ENCODE assay signal across 7 mouse cellular contexts in genomic region chr16:85133468-85133881, GRCm38 (mm10). TPM values are rescaled to one million over a fixed set of nuclear protein-coding genes. Genes with fewer than 3 reads are reported as not detected.
DNase-seq lines count a peak whose midpoint lies in the region; ATAC-seq and TF ChIP-seq lines count a peak whose summit lies in the region.

No protein-coding gene starts in this region.

- 0 out of 2 replicates have a peak overlapping the region, but pooled peaks have one; percentile 24 for H3K9ac ChIP-seq in kidney, postnatal 0 days (ENCODE audit: low read depth, low read length)

- 21% methylated on average over 5 of the region's 5 CpGs for WGBS in heart, embryonic 10.5 days
- WGBS in kidney, postnatal 0 days, result 18% methylated on average over 5 of the region's 5 CpGs

- H3K4me1 ChIP-seq in heart, embryonic 10.5 days, result peaks cover 62% of the 10 kb centered on the region
- peaks cover 26% of the 10 kb centered on the region for H3K4me1 ChIP-seq in kidney, postnatal 0 days (replicated peaks; ENCODE audit: insufficient read depth, low read length)

- 0 out of 2 replicates have a peak, but pooled peaks have one; percentile 28 for TF ChIP-seq CTCF in kidney, postnatal 0 days (IDR thresholded peaks at IDR 0.05; ENCODE audit: low read depth)

- H3K27ac ChIP-seq in heart, embryonic 10.5 days, result peak overlapping the region; percentile 84
- peak overlapping the region; percentile 95 for H3K27ac ChIP-seq in kidney, postnatal 0 days

- H3K27me3 ChIP-seq in heart, embryonic 10.5 days (ENCODE audit: insufficient read depth, poor library complexity, severe bottlenecking), result no peaks in the 10 kb centered on the region
- H3K27me3 ChIP-seq in kidney, postnatal 0 days (ENCODE audit: insufficient read depth, low read length), result no peaks in the 10 kb centered on the region

- peak overlapping the region; percentile 42 for H3K4me2 ChIP-seq in kidney, postnatal 0 days (ENCODE audit: low read length)

- peak overlapping the region; percentile 22; the same call in 1 of the 2 replicates for H3K4me3 ChIP-seq in heart, embryonic 10.5 days
- H3K4me3 ChIP-seq in kidney, postnatal 0 days (replicated peaks; ENCODE audit: low read depth, low read length), result no peak overlapping the region

- H3K9me3 ChIP-seq in heart, embryonic 10.5 days, result no peaks in the 10 kb centered on the region
- no peaks in the 10 kb centered on the region for H3K9me3 ChIP-seq in kidney, postnatal 0 days (replicated peaks; ENCODE audit: low read length)

- H3K36me3 ChIP-seq in heart, embryonic 10.5 days, result peaks cover 3% of the 10 kb centered on the region; the same call in 1 of the 2 replicates
- no peaks in the 10 kb centered on the region for H3K36me3 ChIP-seq in kidney, postnatal 0 days (ENCODE audit: insufficient read depth, low read length)

- peak; percentile 61 for DNase-seq in NIH3T3 (ENCODE audit: low read depth)
- DNase-seq in adrenal gland, postnatal 25 days, result peak; percentile 19
- peak; percentile 87 for DNase-seq in heart, embryonic 10.5 days (ENCODE audit: low spot score)
- DNase-seq in kidney, postnatal 0 days (ENCODE audit: low spot score), result peak; percentile 97
- DNase-seq in lung, postnatal 14 days, result peak; percentile 73
- no peak for DNase-seq in layer of hippocampus, postnatal 10 days (ENCODE audit: low spot score in 2 of 2)
- no peak for DNase-seq in cerebellum, postnatal 10 days

- peak; percentile 90 for ATAC-seq in kidney, postnatal 0 days (replicated peaks; ENCODE audit: low FRiP score, low read depth)

RNA-seq across cellular contexts. Expression of gene App, which starts 40.1 kb away (rescaled TPM):
- total RNA-seq in adrenal gland, postnatal 25 days (2021), result 357 and 373 TPM in 2 replicates
- polyA plus RNA-seq in heart, embryonic 10.5 days (2016; fragmentation: Nextera tagmentation; extraction: Ambion mirVana), result 144 and 151 TPM in 2 replicates
- 360 and 361 TPM in 2 replicates for polyA plus RNA-seq in kidney, postnatal 0 days (2015; fragmentation: Nextera tagmentation; extraction: Ambion mirVana)
- total RNA-seq in layer of hippocampus, postnatal 10 days (2021), result 1,000 to 10,000 TPM; 1,081 to 1,149 TPM

Comparison
In these comparisons a context has a peak if more than half of its experiments do, and no peak if none do; other contexts are left out.
1. DNase-seq: peak in NIH3T3 (single experiment), adrenal gland, postnatal 25 days (single experiment), heart, embryonic 10.5 days (single experiment), kidney, postnatal 0 days (single experiment) and lung, postnatal 14 days (single experiment); none in layer of hippocampus, postnatal 10 days (0 of 2) and cerebellum, postnatal 10 days (0 of 2).